Mouse (Mus musculus) heart, embryonic 16.5 days (tissue): ENCODE measurements around the gene Tmem190. TPM values are rescaled to one million over a fixed set of nuclear protein-coding genes. Genes with fewer than 3 reads are reported as not detected.

ENCODE experiments used
- ATAC-seq: fragments of 200-750 bp; cut with Nextera tagmentation; replicated peaks from 2 replicates; pipeline ENCODE4 v1.8.0; 2017; ENCODE audit warnings: moderate number of reproducible peaks; ENCODE audit not compliant: insufficient read depth, low FRiP score; ENCODE audit errors: extremely low read depth
- H3K27ac ChIP-seq: fragments of 300-500 bp; sonication (generic); 2 replicates; pipeline ENCODE4 v1.5.1; 2014; ENCODE audit warnings: mild to moderate bottlenecking, low read length, control low read depth, moderate library complexity
- H3K27me3 ChIP-seq: fragments of 300-500 bp; sonication (generic); 2 replicates; pipeline ENCODE4 v1.6.1; 2014; ENCODE audit warnings: low read length, mixed read lengths; ENCODE audit not compliant: control insufficient read depth, insufficient read depth
- H3K36me3 ChIP-seq: fragments of 300-500 bp; sonication (generic); 2 replicates; pipeline ENCODE4 v1.6.1; 2014; ENCODE audit not compliant: control insufficient read depth, insufficient read depth
- H3K4me1 ChIP-seq: fragments of 300-500 bp; sonication (generic); 2 replicates; pipeline ENCODE4 v1.6.1; 2014; ENCODE audit warnings: low read length, mixed read lengths; ENCODE audit not compliant: control insufficient read depth, insufficient read depth
- H3K4me2 ChIP-seq: fragments of 300-500 bp; sonication (generic); 2 replicates; pipeline ENCODE4 v1.6.1; 2014; ENCODE audit warnings: low read depth, mild to moderate bottlenecking, control low read depth, low read length
- H3K4me3 ChIP-seq: fragments of 300-500 bp; sonication (generic); 2 replicates; pipeline ENCODE4 v1.5.1; 2014; ENCODE audit warnings: mild to moderate bottlenecking, control low read depth, low read length
- H3K9ac ChIP-seq: fragments of 300-500 bp; sonication (generic); 2 replicates; pipeline ENCODE4 v1.6.1; 2014; ENCODE audit warnings: low read length, control low read depth
- H3K9me3 ChIP-seq: fragments of 300-500 bp; sonication (generic); replicated peaks from 2 replicates; pipeline ENCODE4 v1.6.1; 2016; ENCODE audit warnings: low read length; ENCODE audit not compliant: control insufficient read depth
- WGBS: fragments of 180-500 bp; shearing (Covaris S2); extraction: QIAGEN DNeasy Blood & Tissue Kit; methylation state at CpG from one replicate; pipeline ENCODE4 v1.1.7; 2014; 5-methylcytosine and 5-hydroxymethylcytosine counted together
- polyA plus RNA-seq: library from polyadenylated mRNA; unstranded; fragments of >200 nt; fragmentation: Nextera tagmentation; extraction: Ambion mirVana; gene quantifications from 2 replicates; pipeline ENCODE4 v1.2.1, GENCODE M21; 2015

Gene Tmem190
- polyA plus RNA-seq = not detected in 2 replicates

- Histone ChIP-seq H3K9me3 (no peaks in the 10 kb centered on the region), H3K27ac (no peak within 1 kb of the TSS), H3K4me1 (no peaks in the 10 kb centered on the region), H3K4me3 (no peak within 1 kb of the TSS), H3K9ac (no peak within 1 kb of the TSS), H3K36me3 (no peaks in the 10 kb centered on the region), H3K27me3 (peaks cover 20% of the 10 kb centered on the region), H3K4me2 (no peak within 1 kb of the TSS)
- no peak for ATAC-seq
- 74% methylated on average over 2 of the region's 2 CpGs for WGBS
Observed at GRCm38 (mm10) chr7:4782759-4783158, at the start of gene Tmem190, which contains the start of gene Il11. Gene Tmem190, plus strand, starts transcription at chr7:4782937. Gene Il11, minus strand, starts transcription at chr7:4782859.

GRCm38 (mm10) chr7:4732968-4733392, 49.8 kb upstream of the Tmem190 start:
- no peak overlapping the region for H3K4me3 ChIP-seq
- ATAC-seq = no peak
- 57% methylated on average over 6 of the region's 6 CpGs for WGBS
- no peaks in the 10 kb centered on the region for H3K36me3 ChIP-seq
- no peaks in the 10 kb centered on the region for H3K4me1 ChIP-seq
- H3K27ac ChIP-seq = no peak overlapping the region
- H3K9me3 ChIP-seq = no peaks in the 10 kb centered on the region; the same call in 1 of the 2 replicates
- H3K4me2 ChIP-seq = no peak overlapping the region
- H3K9ac ChIP-seq = no peak overlapping the region
- H3K27me3 ChIP-seq = no peaks in the 10 kb centered on the region

- ATAC-seq = no peak
- H3K27ac ChIP-seq = peak overlapping the region; percentile 82
- peak overlapping the region; percentile 66 for H3K9ac ChIP-seq
- peaks cover 5% of the 10 kb centered on the region; the same call in 1 of the 2 replicates for H3K36me3 ChIP-seq
- no peaks in the 10 kb centered on the region for H3K9me3 ChIP-seq
- peak overlapping the region; percentile 89 for H3K4me2 ChIP-seq
- H3K4me1 ChIP-seq = peaks cover 27% of the 10 kb centered on the region
- H3K4me3 ChIP-seq = peak overlapping the region; percentile 58
- 47% methylated on average over 10 of the region's 10 CpGs for WGBS
- no peaks in the 10 kb centered on the region for H3K27me3 ChIP-seq
Observed at GRCm38 (mm10) chr7:4739041-4739543, 43.6 kb upstream of the Tmem190 start.

- peak within 1 kb of the TSS; percentile 94 for H3K9ac ChIP-seq
- ATAC-seq = peak; percentile 94
- peaks cover 27% of the 10 kb centered on the region for H3K4me1 ChIP-seq
- peak within 1 kb of the TSS; percentile 93 for H3K27ac ChIP-seq
- peak within 1 kb of the TSS; percentile 79 for H3K4me3 ChIP-seq
- no peaks in the 10 kb centered on the region for H3K27me3 ChIP-seq
- WGBS = under 1% methylated on average over 39 of the region's 44 CpGs
- no peaks in the 10 kb centered on the region for H3K9me3 ChIP-seq
- H3K4me2 ChIP-seq = peak within 1 kb of the TSS; percentile 89
- H3K36me3 ChIP-seq = peaks cover 5% of the 10 kb centered on the region; the same call in 1 of the 2 replicates
Observed at GRCm38 (mm10) chr7:4739544-4740275, 43.0 kb upstream of the Tmem190 start, which contains the start of gene Kmt5c. Gene Kmt5c, plus strand, starts transcription at chr7:4740115.

GRCm38 (mm10) chr7:4740309-4740727, 42.4 kb upstream of the Tmem190 start:
- Histone ChIP-seq H3K36me3 (peaks cover 5% of the 10 kb centered on the region; the same call in 1 of the 2 replicates), H3K9ac (peak overlapping the region; percentile 94), H3K4me2 (peak overlapping the region; percentile 73), H3K4me1 (peaks cover 27% of the 10 kb centered on the region), H3K27ac (peak overlapping the region; percentile 93), H3K9me3 (no peaks in the 10 kb centered on the region), H3K27me3 (no peaks in the 10 kb centered on the region), H3K4me3 (peak overlapping the region; percentile 79)
- peak; percentile 2 for ATAC-seq
- under 1% methylated on average over 14 of the region's 14 CpGs for WGBS

GRCm38 (mm10) chr7:4741151-4741550, 41.6 kb upstream of the Tmem190 start:
- under 1% methylated on average over 4 of the region's 4 CpGs for WGBS
- no peak for ATAC-seq

GRCm38 (mm10) chr7:4741672-4742481, 40.9 kb upstream of the Tmem190 start:
- H3K4me2 ChIP-seq = peak overlapping the region; percentile 73
- peaks cover 10% of the 10 kb centered on the region for H3K36me3 ChIP-seq
- H3K27ac ChIP-seq = peak overlapping the region; percentile 93
- no peak overlapping the region for H3K4me3 ChIP-seq
- peaks cover 27% of the 10 kb centered on the region for H3K4me1 ChIP-seq
- WGBS = 82% methylated on average over 21 of the region's 21 CpGs
- H3K27me3 ChIP-seq = no peaks in the 10 kb centered on the region
- no peaks in the 10 kb centered on the region for H3K9me3 ChIP-seq
- no peak for ATAC-seq
- H3K9ac ChIP-seq = peak overlapping the region; percentile 94

More at GRCm38 (mm10) chr7:4741151-4741550, 41.6 kb upstream of the Tmem190 start:
- peak overlapping the region; percentile 79 for H3K4me3 ChIP-seq
- H3K27ac ChIP-seq = peak overlapping the region; percentile 93
- H3K9ac ChIP-seq = peak overlapping the region; percentile 94
- H3K27me3 ChIP-seq = no peaks in the 10 kb centered on the region
- no peaks in the 10 kb centered on the region for H3K9me3 ChIP-seq
- H3K4me2 ChIP-seq = peak overlapping the region; percentile 73
- H3K36me3 ChIP-seq = peaks cover 5% of the 10 kb centered on the region; the same call in 1 of the 2 replicates
- peaks cover 27% of the 10 kb centered on the region for H3K4me1 ChIP-seq

GRCm38 (mm10) chr7:4742482-4742819, 40.3 kb upstream of the Tmem190 start:
- peaks cover 10% of the 10 kb centered on the region for H3K36me3 ChIP-seq
- 0 out of 2 replicates have a peak overlapping the region, but pooled peaks have one; percentile 23 for H3K9ac ChIP-seq
- no peak for ATAC-seq
- H3K9me3 ChIP-seq = no peaks in the 10 kb centered on the region
- no peak overlapping the region for H3K27ac ChIP-seq
- H3K4me2 ChIP-seq = no peak overlapping the region
- no peaks in the 10 kb centered on the region for H3K27me3 ChIP-seq
- WGBS = 84% methylated on average over 6 of the region's 6 CpGs
- H3K4me1 ChIP-seq = peaks cover 27% of the 10 kb centered on the region
- H3K4me3 ChIP-seq = no peak overlapping the region
